Mouse (Mus musculus): Measurements from ENCODE around the gene Acvr2b. TPM values are rescaled to one million over a fixed set of nuclear protein-coding genes. Genes with fewer than 3 reads are reported as not detected.

The Acvr2b gene
- total RNA-seq, 2 experiments from 2014 or later, result 6.9 to 7.4 TPM

DNA sequence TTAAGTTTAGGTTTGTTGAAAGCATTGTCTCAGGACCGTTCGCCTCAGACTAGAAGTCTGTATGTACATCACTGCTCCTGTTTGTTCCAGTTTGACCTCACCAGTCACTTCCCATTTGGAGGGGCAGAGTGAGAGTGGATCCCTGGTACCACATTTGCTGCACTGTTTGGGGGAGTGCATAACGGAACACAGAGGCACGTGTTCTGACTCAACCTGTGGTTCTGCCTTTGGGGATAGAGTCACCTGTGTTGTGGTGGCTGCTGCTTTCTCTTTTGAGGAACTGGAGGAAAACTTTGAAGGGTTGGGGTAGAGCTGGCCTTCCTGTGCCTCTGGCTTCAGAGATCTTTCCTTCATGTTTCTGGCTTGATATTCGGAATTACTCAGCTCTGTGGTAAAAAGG, 2.2 kb downstream of the Acvr2b start:
- intact Hi-C loops (cut with DNase I), result loop anchor here (10.0 kb wide), 1 partner anchor 819 kb away; no protein-coding TSS in a partner anchor
- DNase-seq, result no peak

DNA sequence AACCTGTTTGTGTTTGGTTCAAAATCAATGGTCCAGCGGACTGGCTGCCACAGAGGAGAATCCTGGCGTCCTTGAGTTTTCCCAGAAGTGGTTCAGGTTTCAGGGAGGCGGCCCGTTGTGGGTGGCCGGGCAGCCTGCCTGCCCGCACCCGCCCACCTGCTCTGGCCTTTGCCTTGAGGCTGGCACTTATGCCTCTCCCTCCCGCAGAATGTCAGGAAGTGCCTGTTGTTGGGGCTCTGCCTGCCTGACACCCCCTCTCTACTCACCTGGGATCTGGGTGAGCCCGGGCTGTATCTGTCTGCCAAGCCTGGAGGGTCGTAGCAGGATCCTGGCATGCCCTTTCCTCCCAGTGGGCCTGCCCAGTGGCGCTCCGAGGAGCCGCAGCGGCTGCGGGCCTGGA, 6.0 kb downstream of the Acvr2b start:
- DNase-seq, result no peak

DNA sequence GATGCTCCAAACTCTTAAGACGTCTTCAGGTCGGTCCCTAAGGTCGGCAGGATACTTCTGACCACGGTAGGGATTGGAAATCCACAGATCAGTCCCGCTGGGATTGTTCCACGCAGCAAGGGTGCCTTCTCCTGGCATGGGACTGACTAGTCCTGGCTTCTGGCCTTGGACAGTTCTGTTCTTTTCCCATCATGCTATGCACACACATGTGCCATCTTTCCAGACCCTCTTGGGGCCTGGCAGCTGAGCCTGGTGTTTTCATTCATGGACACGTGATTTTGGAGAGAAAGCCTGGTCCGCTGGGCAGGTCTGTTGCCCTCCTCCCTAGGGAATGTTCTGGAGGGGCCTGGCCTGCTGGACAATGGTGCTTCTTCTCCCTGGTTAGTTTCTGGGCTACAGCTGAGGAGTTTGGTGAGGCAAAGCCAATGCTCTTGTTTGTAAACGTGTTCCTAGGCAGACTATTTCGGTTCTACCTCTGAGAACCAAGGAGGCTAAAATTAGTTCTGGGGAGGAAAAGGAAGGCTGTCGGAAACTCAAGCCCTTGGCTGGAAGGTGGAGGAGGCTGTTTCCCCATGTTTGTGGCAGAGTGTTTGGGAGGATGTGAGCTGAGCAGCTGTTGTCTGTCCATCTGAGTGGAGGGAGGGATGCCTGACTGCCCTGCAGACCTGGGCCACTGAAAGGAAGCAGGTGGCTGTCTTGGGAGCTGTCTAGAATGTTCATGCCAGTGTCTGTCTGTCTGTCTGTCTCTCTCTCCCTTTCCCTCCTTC, 7.2 kb downstream of the Acvr2b start:
- DNase-seq, result peak; percentile 14 to 32

More for the DNA sequence above, 6.0 kb downstream of the Acvr2b start:
- intact Hi-C loops (cut with DNase I), result loop anchor here (10.0 kb wide), 1 partner anchor 823 kb away; no protein-coding TSS in a partner anchor

DNA sequence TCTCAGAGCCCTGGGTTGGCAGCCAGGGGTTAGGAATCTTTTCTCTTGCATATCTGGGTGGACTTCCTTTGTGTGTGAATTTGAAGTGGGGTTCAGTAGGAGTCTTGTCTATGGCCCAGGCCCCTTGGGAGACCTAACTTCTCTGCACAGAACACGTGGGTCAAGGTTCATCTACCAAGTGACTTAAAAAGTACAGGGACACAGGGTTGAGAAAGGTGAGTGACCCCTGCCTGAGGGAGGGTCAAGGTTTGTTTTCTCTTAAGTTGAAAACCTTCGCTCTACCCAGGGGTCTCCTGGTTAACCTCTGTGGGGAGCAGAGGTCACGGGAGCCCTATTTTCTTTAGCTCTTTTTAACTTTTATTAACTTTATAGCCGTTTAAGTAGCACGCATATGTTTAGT, 7.9 kb downstream of the Acvr2b start:
- DNase-seq, result no peak
- intact Hi-C loops (cut with DNase I), result loop anchor here (10.0 kb wide), 1 partner anchor 825 kb away; no protein-coding TSS in a partner anchor

More for the DNA sequence above, 7.2 kb downstream of the Acvr2b start:
- intact Hi-C loops (cut with DNase I), result loop anchor here (10.0 kb wide), 1 partner anchor 824 kb away; no protein-coding TSS in a partner anchor

DNA sequence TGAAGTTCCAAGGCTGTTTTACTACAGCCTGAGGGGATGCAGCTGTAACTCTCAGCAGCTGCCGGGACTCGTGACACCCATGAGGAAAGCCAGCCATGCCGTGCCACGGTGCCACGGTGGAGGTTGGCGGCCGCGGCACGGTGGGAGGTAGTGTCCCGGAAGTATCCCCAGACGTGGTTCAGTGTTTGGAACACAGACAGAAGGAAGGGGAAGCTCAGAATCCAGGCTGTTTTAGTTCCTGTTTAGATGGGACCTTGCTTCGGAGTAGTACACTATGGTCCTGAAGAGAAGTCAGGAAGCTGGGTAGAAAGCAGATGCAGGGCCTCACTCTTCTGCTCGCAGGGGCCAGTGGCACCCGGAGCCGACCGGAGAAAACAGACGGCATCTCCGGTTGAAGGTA, 16.1 kb downstream of the Acvr2b start:
- intact Hi-C loops (cut with DNase I), result no loop called here
- DNase-seq, result no peak

DNA sequence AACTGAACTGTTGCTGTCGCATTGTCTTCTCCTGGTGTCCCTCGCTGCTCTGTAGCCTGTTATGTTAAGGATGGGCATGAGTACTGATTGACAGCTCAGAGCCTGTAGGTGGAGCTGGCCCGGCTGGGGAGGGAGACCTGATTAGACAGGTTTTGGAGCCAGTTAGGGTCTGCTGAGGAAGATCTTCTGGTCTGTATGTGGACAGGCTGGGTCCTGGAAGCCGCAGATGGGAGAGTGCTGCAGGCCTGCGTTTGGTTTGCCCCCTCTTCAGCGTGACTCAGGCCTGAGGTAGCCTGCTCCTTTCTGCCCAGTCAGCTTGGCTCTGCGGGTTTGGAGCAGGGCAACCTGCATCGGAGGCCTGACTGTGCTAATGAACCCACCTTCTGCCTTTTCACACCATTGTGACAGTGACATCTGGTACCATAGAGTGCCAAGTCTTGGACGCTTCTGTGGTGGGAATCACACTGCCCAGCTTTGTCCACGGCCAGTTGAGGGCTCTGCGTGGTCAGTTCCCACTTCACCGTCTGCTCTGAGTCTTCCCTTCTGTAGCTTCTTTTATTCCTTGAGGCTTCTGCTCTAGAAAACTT, 18.0 kb downstream of the Acvr2b start:
- intact Hi-C loops (cut with DNase I), result no loop called here

DNA sequence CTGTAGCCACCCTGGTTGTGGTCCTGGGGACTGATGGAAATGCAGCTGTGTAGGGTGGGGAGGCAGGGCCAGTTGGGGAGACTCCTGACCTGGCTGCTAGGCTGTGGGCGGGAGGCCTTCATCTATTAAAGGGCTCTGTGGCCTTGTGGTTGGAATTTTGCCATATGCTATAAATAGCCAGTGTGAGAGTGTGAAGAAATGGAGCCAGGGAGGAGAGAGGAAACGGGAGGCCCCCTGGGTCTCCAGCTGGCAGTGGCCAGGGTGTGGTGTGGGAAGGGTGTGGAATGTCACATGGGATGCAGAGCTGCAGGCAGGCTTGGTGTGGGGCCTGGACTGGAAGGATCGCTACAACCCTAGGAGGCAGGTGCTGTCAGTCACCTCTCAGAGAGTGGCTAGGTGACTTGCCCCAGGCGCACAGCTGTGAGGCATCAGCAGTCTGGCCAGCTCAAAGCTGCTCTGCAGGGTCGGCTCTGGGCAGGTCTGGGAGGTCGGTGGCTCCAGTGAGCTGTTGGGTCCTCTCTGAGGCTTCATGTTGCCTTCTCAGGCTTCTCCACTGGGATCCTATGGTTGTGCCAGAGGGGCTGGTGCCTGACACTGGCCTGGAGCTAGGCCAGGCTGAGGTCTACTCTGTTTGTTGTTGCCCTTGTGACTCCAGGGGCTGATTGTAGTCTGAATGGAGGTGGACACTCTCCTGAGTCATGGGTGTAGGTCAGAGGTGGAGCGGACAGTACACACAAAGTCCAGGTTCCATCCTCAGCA, 23.5 kb downstream of the Acvr2b start:
- DNase-seq, result peak; percentile 84 to 86
- intact Hi-C loops (cut with DNase I), result no loop called here

More for the DNA sequence above, 18.0 kb downstream of the Acvr2b start:
- no peak for DNase-seq

DNA sequence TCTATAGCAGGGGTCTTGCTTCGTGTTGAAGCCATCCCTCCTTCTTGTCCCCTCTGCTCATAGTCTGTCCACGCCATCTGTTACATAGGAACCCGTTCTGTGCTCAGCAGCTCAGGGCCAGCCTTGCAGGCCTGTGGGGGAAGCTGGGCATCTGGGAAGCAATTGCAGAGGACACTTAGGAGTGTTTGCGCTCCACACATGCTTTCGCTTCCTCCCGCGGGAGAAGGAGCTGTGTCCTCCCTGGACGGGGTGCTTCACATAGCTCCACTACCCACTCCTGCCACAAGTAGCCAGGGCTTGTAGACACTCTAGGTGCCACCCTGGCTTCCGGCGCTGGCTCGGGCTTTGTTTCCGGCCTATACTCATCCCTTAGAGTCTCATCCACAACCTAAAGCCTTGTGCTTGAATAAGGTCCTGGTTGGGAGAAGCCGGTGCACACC, 24.1 kb downstream of the Acvr2b start:
- intact Hi-C loops (cut with DNase I), result no loop called here
- DNase-seq, result no peak

DNA sequence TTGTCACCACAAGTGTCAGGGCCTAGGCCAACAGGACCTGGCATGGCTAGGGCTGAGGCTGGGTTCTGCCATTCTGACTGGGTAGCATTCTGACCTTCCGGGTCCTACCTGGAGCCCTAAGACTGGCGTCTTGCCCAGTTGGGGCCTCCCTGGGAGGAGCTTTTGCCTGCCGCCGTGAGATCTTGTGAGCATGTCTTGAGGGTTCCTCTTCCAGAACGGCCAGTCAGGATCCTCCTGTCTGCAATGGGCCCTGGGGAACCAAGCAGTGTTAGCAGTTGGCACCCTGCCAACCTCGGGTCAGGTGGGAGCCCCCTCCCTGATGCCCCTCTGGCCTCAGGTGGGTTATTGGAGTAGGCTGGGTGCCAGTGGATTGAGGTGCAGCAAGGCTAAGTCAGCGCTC, 24.6 kb downstream of the Acvr2b start:
- intact Hi-C loops (cut with DNase I), result no loop called here
- DNase-seq, result no peak

DNA sequence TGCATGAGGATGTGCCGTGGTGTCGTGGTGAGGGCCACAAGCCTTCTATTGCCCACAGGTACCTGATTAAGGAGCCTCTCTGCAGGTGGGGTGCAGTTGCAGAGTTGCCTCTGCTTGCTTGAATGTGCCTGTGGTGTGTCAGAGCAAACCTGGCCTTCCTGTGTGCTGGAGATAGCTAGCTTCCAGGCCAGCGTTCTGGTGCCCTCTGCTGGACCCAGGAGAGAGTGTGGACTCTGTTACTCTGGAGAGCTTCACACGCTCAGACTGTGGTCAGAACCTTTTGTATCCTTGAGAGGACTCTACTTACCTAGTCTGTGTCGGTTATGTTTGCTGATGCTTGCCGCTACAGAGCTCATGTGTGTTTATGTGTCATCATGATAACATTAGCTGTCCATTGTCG, 28.4 kb downstream of the Acvr2b start:
- intact Hi-C loops (cut with DNase I), result loop anchor here (1.0 to 2.0 kb wide), 3 partner anchors 28 to 274 kb away; partner anchors contain the start of genes Acaa1b, Acvr2b and Xylb
- peak; percentile 88 to 90 for DNase-seq

DNA sequence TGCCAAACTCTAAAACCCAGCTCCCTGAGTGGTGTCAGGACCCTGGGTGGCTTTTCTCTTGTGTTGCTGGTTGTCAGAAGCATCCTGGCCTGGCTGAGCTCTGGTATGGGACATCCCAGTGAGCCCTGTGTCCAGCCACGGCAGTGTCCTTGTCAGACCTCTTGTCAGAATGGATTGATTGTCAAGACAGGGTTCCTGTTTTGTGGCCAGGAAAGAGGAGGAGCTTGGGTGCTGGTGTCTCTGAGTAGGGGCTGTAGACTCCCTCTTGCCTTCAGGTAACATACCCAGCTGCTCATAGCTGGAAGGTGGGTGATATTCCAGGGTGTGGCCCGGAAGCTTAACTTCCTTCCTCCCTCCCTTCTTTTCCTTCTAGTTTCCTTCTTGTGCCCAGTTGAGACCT, 33.9 kb downstream of the Acvr2b start:
- DNase-seq, result no peak
- intact Hi-C loops (cut with DNase I), result no loop called here

DNA sequence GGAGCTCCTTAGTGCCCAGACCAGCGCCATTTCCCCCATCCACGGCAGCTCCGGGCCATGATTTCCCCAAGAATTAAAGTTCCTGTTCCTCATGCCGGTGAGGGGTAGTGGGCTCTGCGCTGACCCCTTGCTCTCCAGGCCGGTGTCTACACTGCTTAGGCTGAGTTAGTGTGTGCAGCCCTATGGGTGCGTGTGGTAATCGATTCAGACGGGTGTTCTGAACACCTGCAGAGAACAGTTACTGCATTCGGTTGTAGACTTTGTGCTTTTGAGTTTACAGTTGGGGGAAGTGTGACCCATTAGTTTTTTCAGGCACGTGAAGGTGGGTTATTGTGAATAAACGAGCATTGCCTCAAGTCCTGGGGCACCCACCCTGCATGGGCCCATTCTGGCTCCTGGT, 36.1 kb downstream of the Acvr2b start:
- intact Hi-C loops (cut with DNase I), result no loop called here

DNA sequence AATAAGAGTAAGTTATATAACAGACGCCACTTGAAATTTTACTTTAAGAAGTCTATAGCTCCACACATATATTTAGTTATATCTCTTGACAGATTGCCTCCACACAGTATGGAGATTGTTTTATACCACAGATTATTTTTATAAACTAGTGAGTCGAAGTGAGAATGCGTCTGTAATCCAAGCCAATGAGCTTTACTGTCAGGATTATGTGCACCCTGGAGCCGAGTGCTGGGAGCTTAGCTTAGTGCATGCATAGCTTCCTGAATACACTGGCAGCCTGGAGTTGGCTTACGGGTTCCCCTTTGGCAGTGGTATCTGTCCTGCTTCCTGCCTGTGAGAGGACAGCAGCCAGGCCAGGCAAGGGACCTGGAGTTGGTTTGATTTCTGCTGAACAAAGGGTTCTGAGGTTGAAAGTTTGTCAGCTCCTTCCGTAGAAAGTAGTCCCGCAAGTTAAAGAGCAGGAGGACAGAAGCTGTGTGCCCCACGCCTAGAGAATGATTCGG, 36.6 kb downstream of the Acvr2b start:
- intact Hi-C loops (cut with DNase I), result no loop called here
- no peak for DNase-seq

More for the DNA sequence above, 36.1 kb downstream of the Acvr2b start:
- no peak for DNase-seq

DNA sequence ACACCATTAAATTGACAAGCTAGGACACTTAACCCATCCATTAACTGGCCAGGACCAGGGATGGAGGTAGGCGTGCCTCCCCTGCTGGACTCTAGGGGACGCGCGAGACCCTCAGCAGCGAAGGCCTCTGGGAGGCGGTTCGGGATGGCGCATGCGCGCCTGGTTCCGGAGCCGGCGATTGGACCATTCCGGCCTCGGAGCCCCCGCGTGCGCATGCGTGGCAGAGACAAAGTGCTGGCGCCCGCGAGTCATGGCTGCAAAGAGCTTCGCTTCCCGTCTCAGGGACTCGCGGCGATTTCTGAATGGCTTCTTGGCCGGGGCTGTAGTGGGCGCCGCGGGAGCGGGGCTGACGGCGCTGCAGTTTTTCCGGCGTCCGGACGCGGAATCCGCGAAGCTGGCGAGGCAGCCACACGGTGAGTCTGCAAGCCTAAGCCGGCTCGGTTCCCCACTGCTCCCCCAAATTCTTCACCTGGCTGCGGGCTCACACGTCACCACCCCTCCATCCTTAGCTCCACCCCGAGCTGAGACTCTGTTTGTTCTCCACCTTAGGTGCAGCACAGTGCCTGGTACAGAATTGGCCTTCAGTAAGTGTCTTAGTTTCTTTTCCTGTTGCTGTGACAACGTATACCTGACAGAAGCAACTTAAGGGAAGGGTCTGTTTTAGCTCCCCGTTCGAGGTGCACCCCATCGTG, 43.0 kb downstream of the Acvr2b start, which contains the start of gene Exog:
Gene Exog (plus strand): TSS at position 206 of the 692 bp plus-strand sequence.
- intact Hi-C loops (cut with DNase I), result no loop called here
- DNase-seq, result peak; percentile 98 to 99

DNA sequence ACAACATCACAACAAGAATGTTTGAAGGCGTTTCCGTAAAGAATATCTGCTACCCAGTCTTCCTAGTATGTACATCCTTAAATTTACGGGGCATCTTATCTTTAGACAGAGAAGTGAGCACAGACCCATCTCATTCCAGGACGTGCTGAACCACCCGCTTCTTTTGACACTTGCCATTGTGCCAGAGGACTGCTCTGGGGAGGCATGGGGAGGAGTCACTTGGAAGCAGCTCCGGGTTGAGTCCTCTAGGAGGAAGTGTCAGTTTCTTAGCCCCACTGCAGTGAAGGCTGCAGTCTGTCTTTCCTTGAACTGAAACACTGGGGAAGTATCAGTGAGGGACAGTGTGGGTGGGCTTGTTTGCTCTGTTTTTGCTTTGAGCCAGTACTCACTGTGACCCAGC, 43.8 kb downstream of the Acvr2b start:
- intact Hi-C loops (cut with DNase I), result no loop called here
- DNase-seq, result no peak

DNA sequence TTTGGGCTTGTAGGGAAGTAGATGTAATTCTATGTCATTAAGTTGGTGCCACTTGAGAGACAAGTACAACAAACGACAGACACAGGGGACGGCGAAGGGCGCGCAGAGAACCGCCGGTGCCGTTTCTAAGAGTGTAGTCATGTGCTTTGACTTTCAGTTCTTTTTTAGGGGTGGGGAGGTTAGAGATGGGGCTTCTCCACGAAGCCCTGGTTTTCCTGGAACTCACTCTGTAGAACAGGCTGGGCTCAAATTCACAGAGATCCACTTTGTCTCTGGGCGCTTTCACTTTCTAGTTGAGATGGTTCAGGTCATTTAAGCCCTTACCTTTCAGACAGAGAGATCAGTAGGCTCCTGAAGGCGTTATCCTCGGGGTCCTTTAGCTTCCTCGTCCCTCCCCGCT, 54.0 kb downstream of the Acvr2b start:
- intact Hi-C loops (cut with DNase I), result no loop called here
- DNase-seq, result no peak

DNA sequence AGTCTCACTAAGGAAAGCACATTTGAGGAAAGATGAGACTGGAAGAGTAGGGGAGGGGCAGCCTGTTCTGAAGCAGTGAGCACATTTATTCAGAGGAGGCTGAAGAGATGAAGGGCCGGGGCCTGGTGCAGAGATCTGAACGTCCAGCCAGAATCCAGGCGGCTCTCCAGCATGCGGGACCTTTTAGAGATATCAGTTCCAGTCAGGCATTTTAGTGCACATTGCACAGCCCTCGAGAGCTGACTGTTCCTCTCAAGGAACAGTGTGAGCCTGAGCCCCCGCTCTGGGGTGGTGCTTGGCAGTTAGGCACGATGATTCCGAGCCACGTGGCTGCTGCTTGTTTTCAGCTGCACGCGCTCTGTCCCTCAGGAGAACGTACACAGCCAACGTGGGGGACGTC, 55.2 kb downstream of the Acvr2b start:
- no peak for DNase-seq
- intact Hi-C loops (cut with DNase I), result no loop called here

DNA sequence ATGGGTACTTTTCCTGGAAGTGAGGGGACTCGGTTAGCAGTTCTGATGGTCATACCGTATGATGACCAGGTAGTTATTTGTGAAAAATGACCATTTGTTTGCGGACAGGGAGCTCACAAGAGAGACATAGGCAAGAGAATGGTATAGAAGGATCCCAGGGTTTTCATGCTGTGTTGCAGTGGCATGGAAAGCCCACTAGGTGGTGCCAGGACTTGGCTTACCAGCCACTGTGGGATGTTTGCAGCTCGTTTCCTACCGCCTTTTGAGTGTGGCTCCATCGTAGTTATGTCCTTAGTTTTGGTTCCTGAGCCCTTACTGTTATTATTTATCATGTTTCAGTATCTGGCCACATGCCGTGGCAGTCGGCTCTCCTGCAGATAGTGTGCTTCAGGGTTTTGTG, 58.5 kb downstream of the Acvr2b start:
- peak; percentile 77 to 83 for DNase-seq
- intact Hi-C loops (cut with DNase I), result loop anchor here (1.0 to 10.0 kb wide), 4 partner anchors 120 to 434 kb away; partner anchors contain the start of gene Wdr48

DNA sequence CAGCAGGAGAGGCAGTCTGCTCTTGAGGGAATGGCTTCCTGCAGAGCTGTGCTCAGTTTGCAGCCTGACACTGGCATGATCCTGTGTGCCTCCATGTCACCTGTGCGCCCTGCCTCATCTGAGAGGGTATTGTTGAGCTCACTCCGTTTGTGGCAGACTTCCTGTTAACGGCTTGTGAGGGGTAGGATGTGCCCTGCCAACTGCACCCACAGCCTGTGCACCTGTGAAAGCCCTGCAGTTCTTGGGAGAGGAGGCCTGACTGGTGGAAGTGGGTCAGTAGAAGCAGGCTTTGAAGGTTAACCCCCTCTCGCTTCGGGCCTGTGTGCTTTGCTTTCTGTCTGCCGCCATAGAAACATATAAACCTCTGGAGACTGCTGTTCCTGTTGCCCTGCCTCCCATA, 63.1 kb downstream of the Acvr2b start:
- intact Hi-C loops (cut with DNase I), result loop anchor here (1.0 to 10.0 kb wide), 4 partner anchors 52 to 430 kb away; partner anchors contain the start of gene Wdr48
- DNase-seq, result no peak

DNA sequence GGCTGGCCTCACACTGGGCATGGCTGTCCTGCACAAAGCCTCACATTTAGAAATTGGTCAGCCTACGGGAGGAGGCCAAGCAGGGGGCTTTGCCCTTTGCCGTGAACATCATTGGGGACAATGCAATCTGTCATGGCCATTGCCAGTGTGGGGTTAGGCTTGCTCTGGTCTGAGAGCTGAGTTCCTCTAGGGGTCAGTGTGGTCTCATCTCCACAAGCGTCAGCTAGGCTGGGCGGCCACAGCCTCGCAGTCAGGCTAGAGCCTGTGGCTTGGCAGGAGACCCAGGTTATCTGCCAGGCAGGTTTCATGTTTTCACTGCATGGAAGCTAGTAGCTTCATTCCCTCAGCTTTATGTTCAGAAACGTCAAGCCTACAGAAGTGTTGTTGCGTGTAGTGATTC, 63.7 kb downstream of the Acvr2b start:
- DNase-seq, result peak; percentile 80 to 82
- intact Hi-C loops (cut with DNase I), result loop anchor here (1.0 to 10.0 kb wide), 4 partner anchors 52 to 429 kb away; partner anchors contain the start of gene Wdr48

Data from heart, postnatal 10 days (tissue).